Mouse (Mus musculus) G1E (cell line): ENCODE results near the gene Tuba1a.
"Not testable (repeated sequence)": the region's sequence is repeated elsewhere in the genome, so short reads cannot be mapped to it uniquely, and the experiment has no call there.

Source experiments
- CTCF ChIP-seq: IDR thresholded peaks from 2 replicates; pipeline ENCODE4 v1.5.1; 2012; ENCODE audit warnings: low read depth, low read length, inconsistent platforms, mixed read lengths
- GATA1 ChIP-seq: IDR thresholded peaks from 2 replicates; pipeline ENCODE4 v1.6.1; 2012; ENCODE audit warnings: borderline replicate concordance, low read length, inconsistent platforms, mixed read lengths
- POLR2AphosphoS5 ChIP-seq: IDR thresholded peaks from 2 replicates; pipeline ENCODE4 v1.6.1; 2012; ENCODE audit warnings: low read depth, low read length, inconsistent platforms; ENCODE audit not compliant: insufficient replicate concordance
- TAL1 ChIP-seq: conservative IDR thresholded peaks from 2 replicates; pipeline ENCODE4 v1.6.1; 2012; ENCODE audit warnings: low read depth, low read length, inconsistent platforms, mixed read lengths

- TF ChIP-seq CTCF, GATA1, POLR2AphosphoS5, TAL1: not testable (repeated sequence)
These were observed 35.0 kb downstream of the Tuba1a start for GRCm38 (mm10) chr15:98918499-98918895.
